Mouse (Mus musculus): ENCODE measurements around the gene Prl7b1.

The Prl7b1 gene

DNA sequence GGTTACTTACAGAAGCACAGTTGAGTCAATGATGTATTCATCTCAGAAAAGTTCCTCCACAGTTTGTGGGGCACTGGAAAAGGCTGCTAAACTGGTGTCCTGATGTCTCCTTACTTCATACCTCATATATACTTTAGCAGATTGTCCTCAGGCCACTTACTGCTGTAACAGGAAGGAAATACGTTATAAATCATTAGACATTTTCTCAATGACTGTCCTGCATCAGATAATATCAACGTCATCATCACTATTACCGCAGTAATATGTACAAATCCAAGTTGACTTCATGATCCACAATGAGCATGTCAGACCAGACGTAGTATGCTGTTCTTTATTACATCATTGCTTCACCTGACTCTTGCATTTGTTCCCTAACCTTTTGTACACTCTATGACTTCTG lies at the start of gene Prl7b1:
Gene Prl7b1, minus strand, starts transcription at position 101 of the 400 bp plus-strand sequence.
- no peak for TF ChIP-seq GATA4 (IDR thresholded peaks at IDR 0.05; ENCODE audit: insufficient replicate concordance, low read length)

DNA sequence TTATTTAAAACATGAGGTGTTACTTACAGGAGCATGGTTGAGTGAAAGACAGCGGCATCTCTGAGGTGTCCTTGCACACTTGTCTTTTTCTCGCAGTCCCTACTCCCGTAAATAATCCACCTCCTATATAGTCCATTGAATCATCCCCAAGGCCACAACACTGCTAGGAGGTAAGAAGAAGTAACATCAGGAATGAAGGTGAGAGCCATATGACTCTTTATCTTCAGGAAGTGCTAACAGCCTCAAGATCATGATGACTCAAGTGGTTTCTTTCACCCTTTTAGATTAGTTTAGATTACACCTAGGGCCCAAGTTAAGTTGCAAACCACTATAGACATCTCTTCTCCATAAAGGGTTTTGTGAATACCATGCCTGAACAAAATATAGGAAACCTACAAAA lies 32.0 kb upstream of the Prl7b1 start, which contains the start of gene Prl7a1:
Gene Prl7a1, minus strand, starts transcription at position 101 of the 400 bp plus-strand sequence.
- TF ChIP-seq GATA4 (IDR thresholded peaks at IDR 0.05; ENCODE audit: insufficient replicate concordance, low read length): no peak

- TF ChIP-seq GATA4 (IDR thresholded peaks at IDR 0.05; ENCODE audit: insufficient replicate concordance, low read length): no peak
Observed at GRCm38 (mm10) chr13:27582071-27582470, 28.3 kb downstream of the Prl7b1 start, which contains the start of gene Prl8a1. Gene Prl8a1 (minus strand): TSS chr13:27582171.

GRCm38 (mm10) chr13:27564506-27564905 lies 45.9 kb downstream of the Prl7b1 start, which contains the start of gene Prl8a9:
Gene Prl8a9 (minus strand): TSS chr13:27564606.
- TF ChIP-seq GATA4 (IDR thresholded peaks at IDR 0.05; ENCODE audit: insufficient replicate concordance, low read length): no peak

GRCm38 (mm10) chr13:27553336-27553735 lies 57.0 kb downstream of the Prl7b1 start:
- no peak for TF ChIP-seq GATA4 (IDR thresholded peaks at IDR 0.05; ENCODE audit: insufficient replicate concordance, low read length)
